Mouse (Mus musculus) brain, embryonic 14.5 days (tissue): ENCODE measurements around the gene Gpr68. TPM values are rescaled to one million over a fixed set of nuclear protein-coding genes. Genes with fewer than 3 reads are reported as not detected.

ENCODE experiments used
- DNase-seq: peaks from one replicate; pipeline ENCODE4 v3.0.0-alpha.2; 2011; ENCODE audit warnings: low read depth
- CTCF ChIP-seq: fragments of 200-500 bp; IDR thresholded peaks from 2 replicates; pipeline ENCODE4 v1.5.1; 2012; ENCODE audit warnings: inconsistent platforms, mild to moderate bottlenecking, moderate library complexity, borderline replicate concordance; ENCODE audit not compliant: insufficient read depth, insufficient read length; ENCODE audit errors: extremely low read depth
- POLR2A ChIP-seq: fragments of 200-500 bp; IDR thresholded peaks from 2 replicates; pipeline ENCODE4 v1.6.1; 2012; ENCODE audit warnings: mild to moderate bottlenecking, inconsistent platforms, borderline replicate concordance; ENCODE audit not compliant: poor library complexity, insufficient read depth, insufficient read length, severe bottlenecking; ENCODE audit errors: extremely low read depth
- polyA plus RNA-seq: library from polyadenylated mRNA; depleted of rRNA; stranded (reverse); fragments of >200 nt; gene quantifications from 2 replicates; pipeline ENCODE4 v1.2.3, GENCODE M21; 2012; rRNA removed

Gpr68 gene
- polyA plus RNA-seq, 1 experiment, result 3.4 TPM

GRCm38 (mm10) chr12:100844546-100844945, 63.5 kb downstream of the Gpr68 start:
- DNase-seq, result no peak
- TF ChIP-seq POLR2A, result no peak
- no peak for TF ChIP-seq CTCF

GRCm38 (mm10) chr12:100843171-100843570, 64.8 kb downstream of the Gpr68 start:
- DNase-seq, result no peak
- TF ChIP-seq POLR2A, result no peak
- no peak for TF ChIP-seq CTCF

GRCm38 (mm10) chr12:100841211-100841792, 66.7 kb downstream of the Gpr68 start:
- TF ChIP-seq CTCF (peak; percentile 93), POLR2A (no peak)

GRCm38 (mm10) chr12:100839926-100840325, 68.1 kb downstream of the Gpr68 start:
- no peak for DNase-seq
- no peak for TF ChIP-seq POLR2A
- TF ChIP-seq CTCF, result no peak

More at GRCm38 (mm10) chr12:100841211-100841792, 66.7 kb downstream of the Gpr68 start:
- DNase-seq, result peak; percentile 89

- no peak for DNase-seq
- no peak for TF ChIP-seq POLR2A
- no peak for TF ChIP-seq CTCF
Measured at GRCm38 (mm10) chr12:100839079-100839600, 68.9 kb downstream of the Gpr68 start.

- DNase-seq, result no peak
- no peak for TF ChIP-seq CTCF
- TF ChIP-seq POLR2A, result no peak
Measured at GRCm38 (mm10) chr12:100837208-100837607, 70.8 kb downstream of the Gpr68 start.

- no peak for TF ChIP-seq CTCF
- TF ChIP-seq POLR2A, result no peak
- peak; percentile 56 for DNase-seq
Measured at GRCm38 (mm10) chr12:100831629-100832325, 76.2 kb downstream of the Gpr68 start.

- no peak for DNase-seq
- TF ChIP-seq CTCF, result no peak
- no peak for TF ChIP-seq POLR2A
Measured at GRCm38 (mm10) chr12:100831021-100831420, 77.0 kb downstream of the Gpr68 start.

Other genes with a start within 250 kb of the Gpr68 start
- gene Rps6ka5, start 181.2 kb downstream of the Gpr68 start, polyA plus RNA-seq, result 9.7 and 11.1 TPM in 2 replicates
- gene Dglucy, start 129.1 kb downstream of the Gpr68 start, polyA plus RNA-seq, result 2.3 and 3.2 TPM in 2 replicates
- 24.1 and 31.6 TPM in 2 replicates for gene Ccdc88c, start 120.9 kb upstream of the Gpr68 start, polyA plus RNA-seq
- gene Ppp4r3a, start 175.5 kb upstream of the Gpr68 start, polyA plus RNA-seq, result 37.2 and 45.0 TPM in 2 replicates